Mouse (Mus musculus) bone marrow, adult 2 months (tissue): ENCODE results near the gene Cog4. TPM values are rescaled to one million over a fixed set of nuclear protein-coding genes. Genes with fewer than 3 reads are reported as not detected.

ENCODE experiments used
- H3K27ac ChIP-seq: fragments of 200-500 bp; 2 replicates; pipeline ENCODE4 v1.5.1; 2012; ENCODE audit warnings: low read depth, mild to moderate bottlenecking, control low read depth, inconsistent platforms, low read length; ENCODE audit not compliant: control insufficient read depth, poor library complexity, insufficient read depth
- H3K4me1 ChIP-seq: fragments of 200-500 bp; 2 replicates; pipeline ENCODE4 v1.6.1; 2011; ENCODE audit warnings: low read length; ENCODE audit not compliant: control insufficient read depth, insufficient read depth
- H3K4me3 ChIP-seq: fragments of 200-500 bp; replicated peaks from 2 replicates; pipeline ENCODE3; 2011; ENCODE audit warnings: mild to moderate bottlenecking, low read depth, low read length, control low read depth; ENCODE audit not compliant: control insufficient read depth
- CTCF ChIP-seq: fragments of 200-500 bp; IDR thresholded peaks from 2 replicates; pipeline ENCODE4 v1.5.1; 2011; ENCODE audit warnings: low read length, control low read depth; ENCODE audit not compliant: control insufficient read depth, insufficient read depth
- POLR2A ChIP-seq: fragments of 200-500 bp; IDR thresholded peaks from 2 replicates; pipeline ENCODE4 v1.6.1; 2011; ENCODE audit warnings: low read depth, mild to moderate bottlenecking, control low read depth, low read length, borderline replicate concordance; ENCODE audit not compliant: control insufficient read depth
- WGBS: fragments of 180-500 bp; shearing (Covaris S2); methylation state at CpG from one replicate; pipeline ENCODE4 v1.1.7; 2018; 5-methylcytosine and 5-hydroxymethylcytosine counted together
- polyA plus RNA-seq: library from polyadenylated mRNA; stranded (reverse); fragments of >200 nt; gene quantifications from 2 replicates; pipeline ENCODE4 v1.2.4, GENCODE M21; 2011; ENCODE audit warnings: low replicate concordance; ENCODE audit not compliant: missing spikeins, insufficient read depth, insufficient read length

Gene Cog4
- polyA plus RNA-seq, 1 experiment = 59.9 TPM

GRCm38 (mm10) chr8:110918460-110918859 lies 72.1 kb downstream of the Cog4 start:
- 17% methylated on average over 8 of the region's 8 CpGs for WGBS
- Histone ChIP-seq H3K27ac (no peak overlapping the region), H3K4me3 (no peak overlapping the region), H3K4me1 (peaks cover 3% of the 10 kb centered on the region; the same call in 1 of the 2 replicates)
- TF ChIP-seq POLR2A = no peak
- no peak for TF ChIP-seq CTCF

- Histone ChIP-seq H3K27ac (peak within 1 kb of the TSS; percentile 83), H3K4me3 (peak within 1 kb of the TSS; percentile 81), H3K4me1 (peaks cover 5% of the 10 kb centered on the region; the same call in 1 of the 2 replicates)
- TF ChIP-seq CTCF (no peak), POLR2A (peak; percentile 50; the same call in 1 of the 2 replicates)
- 1% methylated on average over 33 of the region's 36 CpGs for WGBS
Observed at GRCm38 (mm10) chr8:110919341-110920031, 73.1 kb downstream of the Cog4 start, which contains the start of gene St3gal2. TSS of gene St3gal2 (plus strand) at chr8:110919922.

GRCm38 (mm10) chr8:110920032-110920772 lies 73.8 kb downstream of the Cog4 start:
- peak overlapping the region; percentile 83 for H3K27ac ChIP-seq
- 4% methylated on average over 37 of the region's 37 CpGs for WGBS
- H3K4me1 ChIP-seq = peaks cover 6% of the 10 kb centered on the region; the same call in 1 of the 2 replicates
- TF ChIP-seq POLR2A = no peak
- TF ChIP-seq CTCF = no peak
- peak overlapping the region; percentile 81 for H3K4me3 ChIP-seq

- H3K4me1 ChIP-seq = peaks cover 6% of the 10 kb centered on the region; the same call in 1 of the 2 replicates
- no peak for TF ChIP-seq CTCF
- no peak for TF ChIP-seq POLR2A
- WGBS = 44% methylated on average over 3 of the region's 3 CpGs
Observed at GRCm38 (mm10) chr8:110920773-110921277, 74.4 kb downstream of the Cog4 start.

GRCm38 (mm10) chr8:110921492-110922230 lies 75.3 kb downstream of the Cog4 start:
- Histone ChIP-seq H3K27ac (peak overlapping the region; percentile 83), H3K4me3 (peak overlapping the region; percentile 81), H3K4me1 (peaks cover 6% of the 10 kb centered on the region; the same call in 1 of the 2 replicates)
- TF ChIP-seq CTCF (no peak), POLR2A (0 out of 2 replicates have a peak, but pooled peaks have one; percentile 7)
- WGBS = 48% methylated on average over 7 of the region's 7 CpGs

More at GRCm38 (mm10) chr8:110920773-110921277, 74.4 kb downstream of the Cog4 start:
- Histone ChIP-seq H3K4me3 (peak overlapping the region; percentile 81), H3K27ac (peak overlapping the region; percentile 83)

- Histone ChIP-seq H3K4me1 (peaks cover 4% of the 10 kb centered on the region; the same call in 1 of the 2 replicates), H3K4me3 (no peak overlapping the region), H3K27ac (0 out of 2 replicates have a peak overlapping the region, but pooled peaks have one; percentile 17)
- no peak for TF ChIP-seq POLR2A
- TF ChIP-seq CTCF = no peak
- 67% methylated on average over 8 of the region's 8 CpGs for WGBS
Observed at GRCm38 (mm10) chr8:110925691-110926140, 79.3 kb downstream of the Cog4 start.

GRCm38 (mm10) chr8:110926690-110927089 lies 80.3 kb downstream of the Cog4 start:
- WGBS = 30% methylated on average over 5 of the region's 5 CpGs
- no peak overlapping the region for H3K4me3 ChIP-seq
- TF ChIP-seq POLR2A (no peak), CTCF (no peak)
- H3K27ac ChIP-seq = no peak overlapping the region; the same call in 1 of the 2 replicates
- peaks cover 4% of the 10 kb centered on the region; the same call in 1 of the 2 replicates for H3K4me1 ChIP-seq

GRCm38 (mm10) chr8:110928435-110928834 lies 82.0 kb downstream of the Cog4 start:
- no peak for TF ChIP-seq CTCF
- no peak for TF ChIP-seq POLR2A
- H3K4me1 ChIP-seq = peaks cover 5% of the 10 kb centered on the region; the same call in 1 of the 2 replicates
- peak overlapping the region; percentile 27 for H3K27ac ChIP-seq
- no peak overlapping the region for H3K4me3 ChIP-seq
- 33% methylated on average over 7 of the region's 7 CpGs for WGBS
